Mouse (Mus musculus) lung, embryonic 16.5 days (tissue): ENCODE data around the gene Proser2. TPM values are rescaled to one million over a fixed set of nuclear protein-coding genes. Genes with fewer than 3 reads are reported as not detected.

Experiments used
- ATAC-seq: fragments of 200-750 bp; cut with Nextera tagmentation; 2 replicates; pipeline ENCODE4 v1.8.0; 2017; ENCODE audit warnings: low read depth, mild to moderate bottlenecking, moderate library complexity
- H3K27ac ChIP-seq: fragments of 300-500 bp; sonication (generic); 2 replicates; pipeline ENCODE4 v1.5.1; 2014; ENCODE audit warnings: mild to moderate bottlenecking, control low read depth, low read length
- H3K27me3 ChIP-seq: fragments of 300-500 bp; sonication (generic); 2 replicates; pipeline ENCODE4 v1.6.1; 2014; ENCODE audit warnings: low read depth, low read length, mixed read lengths; ENCODE audit not compliant: control insufficient read depth, insufficient read depth
- H3K36me3 ChIP-seq: fragments of 300-500 bp; sonication (generic); 2 replicates; pipeline ENCODE4 v1.6.1; 2014; ENCODE audit warnings: low read length; ENCODE audit not compliant: control insufficient read depth, insufficient read depth
- H3K4me1 ChIP-seq: fragments of 300-500 bp; sonication (generic); replicated peaks from 2 replicates; pipeline ENCODE4 v1.6.1; 2014; ENCODE audit warnings: low read length, mixed read lengths; ENCODE audit not compliant: control insufficient read depth, insufficient read depth
- H3K4me2 ChIP-seq: fragments of 300-500 bp; sonication (generic); 2 replicates; pipeline ENCODE4 v1.6.1; 2014; ENCODE audit warnings: low read depth, low read length, control low read depth
- H3K4me3 ChIP-seq: fragments of 300-500 bp; sonication (generic); 2 replicates; pipeline ENCODE4 v1.5.1; 2014; ENCODE audit warnings: mild to moderate bottlenecking, low read length, control low read depth
- H3K9ac ChIP-seq: fragments of 300-500 bp; sonication (generic); 2 replicates; pipeline ENCODE4 v1.6.1; 2014; ENCODE audit warnings: low read length, control low read depth
- H3K9me3 ChIP-seq: fragments of 300-500 bp; sonication (generic); 2 replicates; pipeline ENCODE4 v1.6.1; 2016; ENCODE audit warnings: low read length; ENCODE audit not compliant: control insufficient read depth
- WGBS: fragments of 180-500 bp; shearing (Covaris S2); extraction: QIAGEN DNeasy Blood & Tissue Kit; methylation state at CpG from one replicate; pipeline ENCODE4 v1.1.7; 2014; 5-methylcytosine and 5-hydroxymethylcytosine counted together
- polyA plus RNA-seq: library from polyadenylated mRNA; unstranded; fragments of >200 nt; fragmentation: Nextera tagmentation; extraction: Ambion mirVana; gene quantifications from 2 replicates; pipeline ENCODE4 v1.2.1, GENCODE M21; 2015

Gene Proser2
- polyA plus RNA-seq, 1 experiment from 2014 or later, result 8.8 TPM

GRCm38 (mm10) chr2:6071598-6072440 lies 58.2 kb downstream of the Proser2 start:
- H3K9me3 ChIP-seq, result no peaks in the 10 kb centered on the region
- ATAC-seq, result peak; percentile 87
- H3K4me1 ChIP-seq, result peaks cover 22% of the 10 kb centered on the region
- no peaks in the 10 kb centered on the region for H3K36me3 ChIP-seq
- WGBS, result 7% methylated on average over 11 of the region's 11 CpGs
- H3K4me3 ChIP-seq, result no peak overlapping the region
- H3K27ac ChIP-seq, result peak overlapping the region; percentile 14
- no peaks in the 10 kb centered on the region for H3K27me3 ChIP-seq
- H3K4me2 ChIP-seq, result no peak overlapping the region
- H3K9ac ChIP-seq, result no peak overlapping the region

- WGBS, result 35% methylated on average over 11 of the region's 11 CpGs
- no peak for ATAC-seq
- Histone ChIP-seq H3K9me3 (no peaks in the 10 kb centered on the region), H3K36me3 (no peaks in the 10 kb centered on the region), H3K27me3 (no peaks in the 10 kb centered on the region), H3K4me3 (no peak overlapping the region), H3K9ac (no peak overlapping the region), H3K4me2 (no peak overlapping the region), H3K4me1 (peaks cover 22% of the 10 kb centered on the region), H3K27ac (no peak overlapping the region; the same call in 1 of the 2 replicates)
These were observed 59.1 kb downstream of the Proser2 start for GRCm38 (mm10) chr2:6070925-6071324.

- no peak for ATAC-seq
- no peak overlapping the region for H3K4me3 ChIP-seq
- no peaks in the 10 kb centered on the region for H3K9me3 ChIP-seq
- H3K4me1 ChIP-seq, result peaks cover 13% of the 10 kb centered on the region
- no peak overlapping the region for H3K9ac ChIP-seq
- WGBS, result 86% methylated on average over 6 of the region's 6 CpGs
- no peaks in the 10 kb centered on the region for H3K36me3 ChIP-seq
- H3K4me2 ChIP-seq, result no peak overlapping the region
- no peaks in the 10 kb centered on the region for H3K27me3 ChIP-seq
- no peak overlapping the region for H3K27ac ChIP-seq
These were observed 62.7 kb downstream of the Proser2 start for GRCm38 (mm10) chr2:6067341-6067740.

- H3K9me3 ChIP-seq, result no peaks in the 10 kb centered on the region
- no peak for ATAC-seq
- peaks cover 15% of the 10 kb centered on the region for H3K36me3 ChIP-seq
- H3K27ac ChIP-seq, result no peak overlapping the region
- 67% methylated on average over 10 of the region's 10 CpGs for WGBS
- no peaks in the 10 kb centered on the region for H3K27me3 ChIP-seq
- H3K4me2 ChIP-seq, result no peak overlapping the region
- no peaks in the 10 kb centered on the region for H3K4me1 ChIP-seq
- no peak overlapping the region for H3K9ac ChIP-seq
- no peak overlapping the region for H3K4me3 ChIP-seq
These were observed 69.8 kb downstream of the Proser2 start for GRCm38 (mm10) chr2:6060071-6060804.

- Histone ChIP-seq H3K9ac (no peak overlapping the region), H3K36me3 (peaks cover 18% of the 10 kb centered on the region), H3K4me3 (no peak overlapping the region), H3K9me3 (no peaks in the 10 kb centered on the region), H3K27me3 (no peaks in the 10 kb centered on the region), H3K4me2 (no peak overlapping the region), H3K27ac (no peak overlapping the region), H3K4me1 (no peaks in the 10 kb centered on the region)
- 67% methylated on average over 2 of the region's 2 CpGs for WGBS
- no peak for ATAC-seq
These were observed 70.7 kb downstream of the Proser2 start for GRCm38 (mm10) chr2:6059291-6059690.

- ATAC-seq, result no peak
- 85% methylated on average over 3 of the region's 3 CpGs for WGBS
- peaks cover 23% of the 10 kb centered on the region for H3K36me3 ChIP-seq
- no peaks in the 10 kb centered on the region for H3K4me1 ChIP-seq
- no peaks in the 10 kb centered on the region for H3K27me3 ChIP-seq
- no peaks in the 10 kb centered on the region for H3K9me3 ChIP-seq
- H3K4me2 ChIP-seq, result no peak overlapping the region
- no peak overlapping the region for H3K9ac ChIP-seq
- no peak overlapping the region for H3K4me3 ChIP-seq
- no peak overlapping the region for H3K27ac ChIP-seq
These were observed 73.5 kb downstream of the Proser2 start for GRCm38 (mm10) chr2:6056518-6056917.

- H3K4me2 ChIP-seq, result no peak overlapping the region
- no peaks in the 10 kb centered on the region for H3K27me3 ChIP-seq
- H3K27ac ChIP-seq, result no peak overlapping the region
- 91% methylated on average over 11 of the region's 11 CpGs for WGBS
- H3K9ac ChIP-seq, result no peak overlapping the region
- no peaks in the 10 kb centered on the region for H3K4me1 ChIP-seq
- no peak for ATAC-seq
- no peak overlapping the region for H3K4me3 ChIP-seq
- peaks cover 29% of the 10 kb centered on the region for H3K36me3 ChIP-seq
- no peaks in the 10 kb centered on the region for H3K9me3 ChIP-seq
These were observed 74.5 kb downstream of the Proser2 start for GRCm38 (mm10) chr2:6055466-6055865.

- ATAC-seq, result no peak
- Histone ChIP-seq H3K9ac (no peak overlapping the region), H3K9me3 (no peaks in the 10 kb centered on the region), H3K4me3 (no peak overlapping the region), H3K4me2 (no peak overlapping the region), H3K4me1 (peaks cover 10% of the 10 kb centered on the region; the same call in 1 of the 2 replicates), H3K27ac (peak overlapping the region; percentile 46; the same call in 1 of the 2 replicates), H3K36me3 (peaks cover 27% of the 10 kb centered on the region), H3K27me3 (no peaks in the 10 kb centered on the region)
- 71% methylated on average over 3 of the region's 3 CpGs for WGBS
These were observed 81.0 kb downstream of the Proser2 start for GRCm38 (mm10) chr2:6049018-6049417.

- Histone ChIP-seq H3K27ac (peak overlapping the region; percentile 7), H3K9ac (no peak overlapping the region), H3K36me3 (peaks cover 29% of the 10 kb centered on the region), H3K4me1 (peaks cover 10% of the 10 kb centered on the region; the same call in 1 of the 2 replicates), H3K4me2 (no peak overlapping the region), H3K4me3 (no peak overlapping the region), H3K9me3 (no peaks in the 10 kb centered on the region), H3K27me3 (no peaks in the 10 kb centered on the region)
- ATAC-seq, result peak; percentile 65
- WGBS, result 41% methylated on average over 4 of the region's 4 CpGs
These were observed 81.4 kb downstream of the Proser2 start for GRCm38 (mm10) chr2:6048570-6048969.
